Mouse (Mus musculus) olfactory bulb, adult 2 months (tissue): ENCODE data around the gene Atl1.

ENCODE experiments used
- CTCF ChIP-seq: fragments of 200-500 bp; IDR thresholded peaks from 2 replicates; pipeline ENCODE4 v1.5.1; 2012; ENCODE audit warnings: low read depth, mild to moderate bottlenecking, low read length, moderate library complexity; ENCODE audit not compliant: insufficient read depth
- POLR2A ChIP-seq: fragments of 200-500 bp; IDR thresholded peaks from 2 replicates; pipeline ENCODE4 v1.6.1; 2012; ENCODE audit warnings: mild to moderate bottlenecking, low read depth, low read length, moderate library complexity; ENCODE audit not compliant: insufficient read depth

- TF ChIP-seq CTCF (no peak), POLR2A (no peak)
Measured at GRCm38 (mm10) chr12:69941655-69942329, 49.4 kb downstream of the Atl1 start.
